Mouse (Mus musculus): Measurements from ENCODE around the gene Pm20d1.

GRCm38 (mm10) chr1:131823563-131823962 lies 26.4 kb downstream of the Pm20d1 start:
- no peak for TF ChIP-seq CTCF (IDR thresholded peaks at IDR 0.05; ENCODE audit: low read depth, low read length)
- no peak for TF ChIP-seq POLR2AphosphoS5 (IDR thresholded peaks at IDR 0.05; ENCODE audit: insufficient replicate concordance, low read depth, low read length)
- no peak for TF ChIP-seq GATA1 (IDR thresholded peaks at IDR 0.05; ENCODE audit: borderline replicate concordance, low read length)
